Mouse (Mus musculus): ENCODE data around the gene Rprd2. TPM values are rescaled to one million over a fixed set of nuclear protein-coding genes. Genes with fewer than 3 reads are reported as not detected.

Gene Rprd2
- 20.4 TPM for polyA plus RNA-seq (2017; shearing (Covaris generic))

GRCm38 (mm10) chr3:95818571-95819288 lies at the start of gene Rprd2:
Rprd2 (minus strand) TSS chr3:95818863.

GRCm38 (mm10) chr3:95855502-95856089 lies 36.9 kb upstream of the Rprd2 start, which contains the start of gene Prpf3:
Prpf3 (minus strand) TSS chr3:95855885.

GRCm38 (mm10) chr3:95760106-95760505 lies 58.6 kb downstream of the Rprd2 start, which contains the start of gene Tars2:
Tars2 (minus strand) TSS chr3:95760206.

GRCm38 (mm10) chr3:95739353-95740104 lies 79.1 kb downstream of the Rprd2 start, which contains the start of gene Ecm1:
Ecm1 (minus strand) TSS chr3:95739569.

Other genes starting within 250 kb of the Rprd2 start
- gene Golph3l, start 229.9 kb downstream of the Rprd2 start, polyA plus RNA-seq (2017; shearing (Covaris generic)): 56.1 TPM
- 108 TPM for gene Ensa, start 193.9 kb downstream of the Rprd2 start, polyA plus RNA-seq (2017; shearing (Covaris generic))
- 44.3 TPM for gene Mcl1, start 160.1 kb downstream of the Rprd2 start, polyA plus RNA-seq (2017; shearing (Covaris generic))
- gene Adamtsl4, start 130.9 kb downstream of the Rprd2 start, polyA plus RNA-seq (2017; shearing (Covaris generic)): 14.0 TPM
- gene Ecm1, start 79.3 kb downstream of the Rprd2 start, polyA plus RNA-seq (2017; shearing (Covaris generic)): 168 TPM
- gene Tars2, start 58.7 kb downstream of the Rprd2 start, polyA plus RNA-seq (2017; shearing (Covaris generic)): 90.5 TPM
- 73.9 TPM for gene Prpf3, start 37.0 kb upstream of the Rprd2 start, polyA plus RNA-seq (2017; shearing (Covaris generic))
- 256 TPM for gene Mrps21, start 52.7 kb upstream of the Rprd2 start, polyA plus RNA-seq (2017; shearing (Covaris generic))
- gene Ciart, start 63.4 kb upstream of the Rprd2 start, polyA plus RNA-seq (2017; shearing (Covaris generic)): 7.4 TPM
- 0.40 TPM for gene BC028528, start 73.1 kb upstream of the Rprd2 start, polyA plus RNA-seq (2017; shearing (Covaris generic))
- gene Aph1a, start 75.1 kb upstream of the Rprd2 start, polyA plus RNA-seq (2017; shearing (Covaris generic)): 56.1 TPM
- not detected for gene Car14, start 85.8 kb upstream of the Rprd2 start, polyA plus RNA-seq (2017; shearing (Covaris generic))
- 235 TPM for gene Anp32e, start 110.4 kb upstream of the Rprd2 start, polyA plus RNA-seq (2017; shearing (Covaris generic))
- 10.0 TPM for gene Plekho1, start 177.1 kb upstream of the Rprd2 start, polyA plus RNA-seq (2017; shearing (Covaris generic))
- 30.5 TPM for gene Vps45, start 239.6 kb upstream of the Rprd2 start, polyA plus RNA-seq (2017; shearing (Covaris generic))